Mouse (Mus musculus) left cerebral cortex, adult 8-10 months (tissue): ENCODE measurements at regions not wholly inside any gene's neighbourhood (a gene's known extent, or its start where the extent isn't known, plus 50 kb on each side); places are given as distances from the start of the nearest gene placed in this dataset.

Experiments used
- DNase-seq, 2 experiments: peaks; one replicate each; pipeline ENCODE4 v3.0.0; 2022; ENCODE audit warnings: low spot score in 2 of 2

- no peak for DNase-seq
These were observed 927.6 kb downstream of the Rab28 start for GRCm38 (mm10) chr5:40780363-40780762.

GRCm38 (mm10) chr5:40779902-40780301 is 928.1 kb downstream of the Rab28 start:
- no peak for DNase-seq

GRCm38 (mm10) chr5:40775856-40776255 is 932.1 kb downstream of the Rab28 start:
- DNase-seq = no peak

GRCm38 (mm10) chr5:40760224-40760623 is 947.7 kb downstream of the Rab28 start:
- DNase-seq = no peak

GRCm38 (mm10) chr5:40750044-40750443 is 957.9 kb downstream of the Rab28 start:
- no peak for DNase-seq

GRCm38 (mm10) chr5:40735660-40736059 is 972.3 kb downstream of the Rab28 start:
- peak in 1 of 2 experiments; percentile 21 for DNase-seq

- no peak for DNase-seq
These were observed 974.0 kb downstream of the Rab28 start for GRCm38 (mm10) chr5:40733844-40734566.

GRCm38 (mm10) chr5:40714497-40715128 is 959.3 kb upstream of the Hs3st1 start:
- peak in 1 of 2 experiments; percentile 9 for DNase-seq

- DNase-seq = peak in 1 of 2 experiments; percentile 39
These were observed 946.4 kb upstream of the Hs3st1 start for GRCm38 (mm10) chr5:40701651-40702050.

GRCm38 (mm10) chr5:40697517-40698298 is 942.4 kb upstream of the Hs3st1 start:
- DNase-seq = no peak
